Mouse (Mus musculus) adipose tissue, adult 10 weeks (tissue): ENCODE measurements around the gene Stpg3. TPM values are rescaled to one million over a fixed set of nuclear protein-coding genes. Genes with fewer than 3 reads are reported as not detected.

Experiments used
- polyA plus RNA-seq: library from polyadenylated mRNA; stranded (reverse); fragments of 350-450 nt; fragmentation: Illumina TruSeq; extraction: RNeasy Lipid Tissue Mini Kit (QIAGEN cat#74804); gene quantifications from one replicate; pipeline ENCODE4 v1.2.3, GENCODE M21; 2014; ENCODE audit warnings: low read depth, low replicate concordance

The Stpg3 gene
- 1.8 TPM for polyA plus RNA-seq

DNA sequence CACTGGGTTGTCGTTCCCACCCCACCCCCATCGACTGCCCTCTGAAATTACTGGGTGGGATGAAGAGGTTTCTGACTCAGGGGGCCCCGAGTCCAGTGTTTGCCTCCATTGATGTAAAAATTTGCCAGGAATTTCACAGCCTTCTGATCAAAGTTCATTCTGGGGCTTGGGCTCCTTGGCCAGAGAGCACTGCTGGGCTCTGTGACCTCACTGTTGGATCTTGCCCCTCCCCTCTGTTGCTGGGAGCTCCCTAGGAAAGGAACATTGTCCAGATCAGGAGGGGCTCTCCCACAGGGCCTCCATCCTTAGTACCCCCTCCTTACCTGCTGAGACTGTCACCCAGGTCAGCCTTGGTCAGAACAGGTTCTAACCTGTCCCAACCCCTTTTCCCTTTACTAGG lies at the start of gene Stpg3:
Gene Stpg3 (minus strand): TSS at position 194 of the 400 bp plus-strand sequence.

DNA sequence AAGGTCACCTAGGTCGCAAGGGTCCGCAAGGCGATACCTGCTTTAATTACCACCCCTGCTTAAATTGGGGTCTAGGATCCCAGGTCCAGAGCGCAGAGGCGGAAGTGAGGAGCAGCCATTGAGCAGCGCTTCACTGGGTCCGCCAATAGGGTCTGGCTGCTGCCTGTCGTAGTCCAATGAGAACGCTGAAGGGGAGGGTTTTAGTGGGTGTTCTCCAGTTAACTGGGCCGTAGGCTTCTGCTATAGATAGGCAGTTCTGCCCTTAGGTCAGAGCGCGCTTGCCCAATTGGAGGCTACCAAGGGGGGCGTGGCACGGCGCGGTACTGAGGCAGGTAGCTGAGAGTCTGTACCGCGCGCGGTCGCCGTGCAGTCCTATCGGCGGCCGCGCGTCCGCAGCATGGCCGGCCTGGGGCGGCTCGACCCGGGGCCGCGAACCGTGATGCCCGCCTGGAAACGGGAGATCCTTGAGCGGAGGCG lies 47.9 kb upstream of the Stpg3 start, which contains the start of gene Tprn:
Gene Tprn (plus strand): TSS at position 328 of the 477 bp plus-strand sequence.

DNA sequence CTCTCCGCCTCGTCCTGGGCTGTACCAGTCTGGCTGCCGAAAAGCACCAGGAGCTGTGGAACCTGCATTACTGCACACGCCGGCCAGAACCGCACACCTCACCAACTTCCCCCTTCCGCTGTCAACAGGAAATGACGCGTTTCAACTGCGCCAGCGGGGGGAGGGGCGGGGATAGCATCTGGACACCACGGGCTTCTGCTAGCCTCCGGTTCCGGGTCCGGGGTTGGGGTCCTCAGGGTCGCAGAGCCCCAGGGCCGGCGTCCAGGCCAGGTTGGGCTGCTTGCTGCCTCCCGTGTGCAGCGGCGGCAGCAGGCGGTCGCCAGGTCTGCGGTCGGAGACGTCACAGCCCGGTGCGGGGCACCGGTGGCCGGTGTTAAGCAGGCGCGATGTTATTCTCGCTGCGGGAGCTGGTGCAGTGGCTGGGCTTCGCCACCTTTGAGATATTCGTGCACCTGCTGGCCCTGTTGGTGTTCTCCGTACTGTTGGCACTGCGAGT lies 40.9 kb upstream of the Stpg3 start, which contains the start of gene Tmem203:
Gene Tmem203 (plus strand): TSS at position 156 of the 496 bp plus-strand sequence.

DNA sequence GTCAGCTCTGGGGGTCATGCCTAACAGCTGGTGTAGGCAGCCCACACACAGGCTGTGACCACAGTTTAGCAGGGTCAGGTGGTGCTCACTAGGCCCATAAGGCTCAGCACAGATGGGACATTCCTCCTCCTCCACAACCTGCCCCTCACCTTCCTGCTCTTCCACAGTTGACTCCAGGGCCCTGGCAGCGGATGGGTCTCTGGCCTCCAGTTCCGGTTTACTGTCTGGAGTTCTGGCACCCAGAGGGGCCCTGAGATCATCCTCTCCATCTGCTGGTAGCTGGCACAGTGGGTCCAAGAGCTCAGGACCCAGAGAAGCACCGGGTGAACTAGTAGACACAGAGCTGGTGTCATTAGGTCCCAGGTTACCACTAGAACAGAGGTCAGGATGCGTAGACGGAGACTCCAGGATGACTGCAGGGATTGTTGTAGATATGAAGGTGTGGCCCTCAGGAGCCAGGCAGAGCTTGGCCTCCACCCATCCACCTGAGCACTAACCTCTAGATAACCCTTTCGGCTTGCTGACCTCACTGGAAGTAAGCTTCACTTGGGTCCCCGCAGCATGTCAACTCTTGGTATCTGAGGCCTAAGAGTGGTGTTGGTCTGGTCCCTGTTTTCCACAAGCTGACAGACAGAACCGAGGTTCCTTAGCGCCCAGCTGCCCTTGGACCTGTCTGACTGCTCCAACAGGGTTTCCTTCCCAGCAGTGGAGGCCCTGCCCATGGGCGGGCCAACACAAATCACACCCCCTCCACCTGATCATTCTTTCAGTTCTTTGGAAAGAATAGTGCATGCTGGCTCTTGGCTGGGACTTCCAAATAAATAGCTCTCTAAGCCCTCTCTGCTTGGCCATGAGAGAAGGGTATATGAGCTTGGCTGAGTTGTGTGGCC lies 32.0 kb upstream of the Stpg3 start, which contains the start of gene AL732309.1:
Gene AL732309.1 (minus strand): TSS at position 681 of the 890 bp plus-strand sequence.

DNA sequence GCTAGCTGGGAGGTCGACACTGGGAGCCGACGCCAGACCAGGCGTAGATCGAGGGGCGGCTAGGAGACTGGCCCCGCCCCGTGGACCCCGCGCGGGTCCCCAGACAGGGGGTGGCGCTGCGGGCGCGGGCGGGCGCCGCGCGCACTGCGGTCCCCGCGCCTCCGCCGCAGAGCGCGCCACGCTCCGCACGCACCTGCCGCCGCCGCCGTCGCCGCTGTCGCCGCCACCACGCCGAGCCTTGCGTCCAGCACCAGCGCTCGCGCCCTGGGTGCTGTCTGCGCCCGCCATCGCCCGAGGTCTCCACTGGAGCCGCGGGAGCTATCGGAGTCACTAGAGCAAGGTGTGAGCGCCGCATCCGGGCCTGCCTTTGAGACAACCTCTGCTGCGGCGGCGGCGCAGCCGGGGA lies 27.7 kb upstream of the Stpg3 start, which contains the start of the genes Rnf208 and Cysrt1:
Gene Rnf208 (plus strand): TSS at position 155 of the 406 bp plus-strand sequence.
Gene Cysrt1 (minus strand): TSS at position 352 of the 406 bp plus-strand sequence.

DNA sequence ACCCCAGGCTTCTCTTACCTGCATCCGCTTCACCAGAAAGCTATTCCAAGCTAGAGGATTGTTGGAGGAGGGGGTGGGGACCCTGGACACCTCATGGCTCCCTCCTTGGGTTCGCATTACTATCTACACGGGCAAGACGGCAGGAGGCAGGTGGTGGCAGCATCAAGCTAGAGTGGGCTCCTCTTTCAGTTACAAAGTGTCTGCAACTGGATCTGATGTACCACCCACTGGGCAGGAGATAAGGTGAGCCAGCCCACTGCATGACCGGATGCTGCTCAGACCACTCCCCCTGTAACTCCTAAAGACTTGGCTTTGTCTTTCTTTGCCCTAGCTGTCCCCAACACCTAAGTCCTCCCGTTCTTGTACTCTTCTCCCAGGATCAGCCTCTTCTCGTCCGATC lies 22.2 kb upstream of the Stpg3 start, which contains the start of gene Rnf224:
Gene Rnf224 (minus strand): TSS at position 174 of the 400 bp plus-strand sequence.

DNA sequence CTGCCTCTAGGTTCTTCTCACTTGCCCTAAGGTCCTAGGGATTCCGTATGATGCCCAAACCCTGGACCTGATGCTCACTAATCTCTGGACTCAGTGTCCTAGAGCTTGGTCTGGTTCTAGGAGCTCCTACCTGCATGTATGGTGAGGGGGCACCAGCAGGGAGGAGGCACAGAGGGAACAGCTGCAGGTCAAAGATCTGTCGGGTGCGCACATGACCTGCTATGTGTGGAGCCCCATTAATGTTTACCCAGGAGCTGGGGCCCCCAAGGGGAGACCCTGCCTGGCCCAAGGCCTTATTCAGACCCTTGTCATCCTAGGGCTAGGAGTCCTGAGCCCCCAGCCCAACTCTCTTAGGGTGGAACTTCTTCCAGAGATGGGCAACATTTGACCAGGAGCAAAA lies 19.6 kb upstream of the Stpg3 start, which contains the start of gene Slc34a3:
Gene Slc34a3 (minus strand): TSS at position 315 of the 400 bp plus-strand sequence.

DNA sequence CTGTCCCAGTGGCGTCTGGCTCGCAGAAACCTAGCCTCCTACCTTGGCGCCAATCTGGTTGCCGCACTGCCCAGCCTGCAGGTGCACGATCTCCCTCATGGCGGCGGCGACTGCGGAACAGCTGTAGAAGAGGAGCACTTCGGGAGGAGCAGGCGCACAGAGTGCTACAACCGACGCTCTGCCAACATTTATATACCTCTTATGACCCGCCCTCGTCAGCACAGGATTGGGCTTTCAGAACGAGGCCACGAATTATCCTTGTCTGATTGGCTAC lies 10.0 kb upstream of the Stpg3 start, which contains the start of gene Tubb4b:
Gene Tubb4b (minus strand): TSS at position 211 of the 274 bp plus-strand sequence.

DNA sequence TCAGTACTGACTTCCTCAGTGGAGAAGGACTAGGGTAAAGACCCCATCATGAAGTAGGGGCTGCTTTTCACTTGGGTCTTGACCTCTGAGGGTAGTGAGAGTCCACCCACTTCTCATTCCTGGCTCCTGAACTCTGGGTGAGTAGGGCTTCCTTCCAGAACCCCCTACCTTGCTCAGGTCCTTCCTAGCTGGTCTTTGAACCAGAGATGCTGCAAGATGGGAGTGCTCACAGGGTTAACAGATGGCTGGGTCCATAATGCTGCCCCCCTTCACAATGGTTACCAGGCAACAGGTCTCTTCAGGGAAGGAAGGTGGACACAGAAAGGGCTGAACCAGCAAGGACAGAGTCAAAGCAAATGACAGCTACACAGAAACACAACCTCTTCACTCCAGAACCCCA lies 4.0 kb upstream of the Stpg3 start, which contains the start of gene Fam166a:
Gene Fam166a (plus strand): TSS at position 301 of the 400 bp plus-strand sequence.

DNA sequence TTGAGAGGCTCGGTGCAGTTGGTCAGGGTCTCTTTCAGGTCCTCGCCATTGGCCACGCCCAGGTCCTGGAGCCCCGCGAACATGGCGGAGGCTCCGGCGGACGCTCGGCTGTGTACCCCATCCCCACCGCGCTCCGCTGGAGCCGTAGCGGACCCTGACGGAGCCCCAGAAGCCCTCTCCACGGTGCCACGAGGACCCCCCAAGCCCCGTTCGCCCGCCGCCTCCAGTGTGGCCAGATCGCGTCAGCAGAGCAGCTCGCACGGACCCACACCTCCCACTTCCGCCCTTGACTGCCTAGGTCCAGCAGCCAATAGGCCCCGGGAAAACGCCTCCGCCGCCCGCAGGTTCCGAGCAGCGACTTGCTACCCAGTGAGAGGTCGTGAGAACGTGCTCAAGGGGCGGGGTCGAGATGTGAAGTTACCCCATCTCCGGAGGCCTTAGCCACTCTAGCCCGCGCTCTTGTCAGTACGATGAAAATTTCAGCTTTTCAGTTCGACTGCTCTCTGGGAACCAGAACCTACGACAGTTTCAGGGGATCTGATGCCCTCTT lies 3.2 kb downstream of the Stpg3 start, which contains the start of gene Nelfb:
Gene Nelfb (minus strand): TSS at position 369 of the 550 bp plus-strand sequence.

DNA sequence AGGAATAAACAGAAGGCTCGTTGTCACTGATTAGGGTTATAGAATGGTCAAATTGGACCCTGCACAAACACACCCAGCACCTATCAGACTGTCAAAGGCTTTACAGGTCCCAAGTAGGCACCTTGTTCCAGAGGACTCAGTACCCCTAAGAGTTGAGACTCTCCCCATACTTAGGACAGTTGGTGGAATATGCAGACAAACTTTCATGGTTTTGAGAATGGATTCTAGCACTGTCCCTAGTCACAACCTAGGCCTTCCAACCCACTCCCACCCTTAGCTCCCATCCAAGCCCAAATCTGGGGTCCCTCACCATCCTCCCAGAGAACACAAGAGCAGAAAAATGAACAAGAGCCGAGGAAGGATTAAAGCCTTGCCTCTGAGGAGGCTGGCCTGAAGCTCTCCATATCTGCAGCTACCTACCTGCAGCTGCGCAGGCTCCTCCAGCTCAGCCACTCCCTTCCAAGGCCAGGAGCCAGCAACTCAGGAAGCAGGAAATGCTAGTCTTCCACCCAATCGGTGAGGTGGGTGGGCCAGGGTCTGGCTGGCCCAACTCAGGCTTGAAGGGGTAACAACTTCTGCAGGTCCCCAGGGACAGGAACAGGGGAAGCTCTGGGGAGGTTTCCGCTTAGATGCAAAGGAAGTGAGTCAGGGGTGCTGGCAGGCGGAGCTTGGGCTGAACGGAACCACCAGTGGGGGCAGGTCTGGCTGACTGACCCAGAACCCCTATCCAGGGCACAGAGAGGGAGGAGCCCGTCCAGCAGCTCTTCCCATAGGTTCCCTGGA lies 18.1 kb downstream of the Stpg3 start, which contains the start of gene Tor4a:
Gene Tor4a (minus strand): TSS at position 715 of the 783 bp plus-strand sequence.

DNA sequence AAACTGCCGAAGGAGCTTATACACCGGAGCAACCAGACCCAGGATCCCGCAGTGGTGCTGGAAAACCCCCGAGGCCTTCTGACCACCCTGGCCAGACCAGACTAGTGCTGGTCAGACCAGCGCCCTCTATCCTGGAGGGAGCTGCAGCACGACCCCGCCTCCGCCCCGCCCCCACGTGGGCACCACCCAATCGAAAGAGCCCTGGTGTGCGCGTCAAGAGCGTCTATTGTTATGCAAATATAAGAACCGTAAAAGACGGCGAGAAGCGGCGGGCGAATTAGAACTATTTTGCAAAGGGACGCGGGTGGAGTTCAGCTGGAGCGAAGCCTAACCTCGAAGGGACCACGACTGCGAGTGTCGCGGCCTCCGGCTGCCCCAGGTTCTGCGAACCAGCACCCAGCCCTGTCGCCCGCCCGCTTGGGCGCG lies 33.9 kb downstream of the Stpg3 start, which contains the start of gene Nrarp:
Gene Nrarp (plus strand): TSS at position 281 of the 426 bp plus-strand sequence.

Other genes starting within 250 kb of the Stpg3 start
- gene Mrpl41, start 239.5 kb downstream of the Stpg3 start, polyA plus RNA-seq = 91.4 TPM
- gene Pnpla7, start 238.6 kb downstream of the Stpg3 start, polyA plus RNA-seq = 24.9 TPM
- 187 TPM for gene Nsmf, start 160.3 kb downstream of the Stpg3 start, polyA plus RNA-seq
- 3.4 TPM for gene Entpd8, start 134.3 kb downstream of the Stpg3 start, polyA plus RNA-seq
- 0.26 TPM for gene Noxa1, start 119.5 kb downstream of the Stpg3 start, polyA plus RNA-seq
- 6.2 TPM for gene Nrarp, start 33.9 kb downstream of the Stpg3 start, polyA plus RNA-seq
- gene Tor4a, start 17.8 kb downstream of the Stpg3 start, polyA plus RNA-seq = 24.7 TPM
- 43.3 TPM for gene Nelfb, start 3.1 kb downstream of the Stpg3 start, polyA plus RNA-seq
- 6.7 TPM for gene Fam166a, start 4.1 kb upstream of the Stpg3 start, polyA plus RNA-seq
- gene Tubb4b, start 10.1 kb upstream of the Stpg3 start, polyA plus RNA-seq = 224 TPM
- not detected for gene Slc34a3, start 19.7 kb upstream of the Stpg3 start, polyA plus RNA-seq
- gene Rnf224, start 22.1 kb upstream of the Stpg3 start, polyA plus RNA-seq = not detected
- gene Rnf208, start 27.6 kb upstream of the Stpg3 start, polyA plus RNA-seq = 6.8 TPM
- gene Cysrt1, start 27.8 kb upstream of the Stpg3 start, polyA plus RNA-seq = 0.38 TPM
- gene AL732309.1, start 32.2 kb upstream of the Stpg3 start, polyA plus RNA-seq = 13.6 TPM
- 27.6 TPM for gene Tmem203, start 40.8 kb upstream of the Stpg3 start, polyA plus RNA-seq
- gene Tprn, start 48.0 kb upstream of the Stpg3 start, polyA plus RNA-seq = 11.7 TPM
- gene Ssna1, start 57.8 kb upstream of the Stpg3 start, polyA plus RNA-seq = 57.4 TPM
- 70.9 TPM for gene Anapc2, start 57.8 kb upstream of the Stpg3 start, polyA plus RNA-seq
- gene Tmem210, start 73.5 kb upstream of the Stpg3 start, polyA plus RNA-seq = 2.1 TPM
- gene Lrrc26, start 75.3 kb upstream of the Stpg3 start, polyA plus RNA-seq = 2.9 TPM
- gene Grin1, start 104.5 kb upstream of the Stpg3 start, polyA plus RNA-seq = not detected
- 44.1 TPM for gene Man1b1, start 117.7 kb upstream of the Stpg3 start, polyA plus RNA-seq
- gene Dpp7, start 141.7 kb upstream of the Stpg3 start, polyA plus RNA-seq = 15.5 TPM
- 26.4 TPM for gene Uap1l1, start 151.0 kb upstream of the Stpg3 start, polyA plus RNA-seq
- gene Sapcd2, start 157.7 kb upstream of the Stpg3 start, polyA plus RNA-seq = 1.5 TPM
- 47.9 TPM for gene Entpd2, start 181.2 kb upstream of the Stpg3 start, polyA plus RNA-seq
- gene Npdc1, start 184.7 kb upstream of the Stpg3 start, polyA plus RNA-seq = 94.7 TPM
- gene Fut7, start 208.6 kb upstream of the Stpg3 start, polyA plus RNA-seq = 0.61 TPM
- gene Abca2, start 214.1 kb upstream of the Stpg3 start, polyA plus RNA-seq = 204 TPM
- 34.4 TPM for gene Clic3, start 242.2 kb upstream of the Stpg3 start, polyA plus RNA-seq
- gene Paxx, start 246.5 kb upstream of the Stpg3 start, polyA plus RNA-seq = 79.8 TPM